In the genomic region with DNA sequence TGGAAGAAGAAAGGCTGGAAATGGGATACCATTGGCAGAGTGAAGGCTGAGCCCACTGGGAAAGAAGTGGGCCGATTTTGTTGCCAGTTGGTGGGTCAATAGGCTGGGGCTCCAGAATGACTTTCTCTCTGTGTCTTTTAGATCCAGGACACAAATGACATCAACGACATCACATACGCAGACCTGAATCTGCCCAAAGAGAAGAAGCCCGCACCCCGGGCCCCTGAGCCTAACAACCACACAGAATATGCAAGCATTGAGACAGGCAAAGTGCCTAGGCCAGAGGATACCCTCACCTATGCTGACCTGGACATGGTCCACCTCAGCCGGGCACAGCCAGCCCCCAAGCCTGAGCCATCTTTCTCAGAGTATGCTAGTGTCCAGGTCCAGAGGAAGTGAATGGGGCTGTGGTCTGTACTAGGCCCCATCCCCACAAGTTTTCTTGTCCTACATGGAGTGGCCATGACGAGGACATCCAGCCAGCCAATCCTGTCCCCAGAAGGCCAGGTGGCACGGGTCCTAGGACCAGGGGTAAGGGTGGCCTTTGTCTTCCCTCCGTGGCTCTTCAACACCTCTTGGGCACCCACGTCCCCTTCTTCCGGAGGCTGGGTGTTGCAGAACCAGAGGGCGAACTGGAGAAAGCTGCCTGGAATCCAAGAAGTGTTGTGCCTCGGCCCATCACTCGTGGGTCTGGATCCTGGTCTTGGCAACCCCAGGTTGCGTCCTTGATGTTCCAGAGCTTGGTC, we compare ENCODE assay signal across 30 mouse cellular contexts. TPM values are rescaled to one million over a fixed set of nuclear protein-coding genes. Genes with fewer than 3 reads are reported as not detected.
A peak's percentile ranks its signal among the peaks of the same experiment; 100 is the strongest.
DNase-seq lines count a peak whose midpoint lies in the region; ATAC-seq lines count a peak whose summit lies in the region.
"Had no signal": no experiment of that assay in that cellular context is flagged by ENCODE, and none has a peak within 500 bp of the region (broad histone marks: within the 10 kb centered on the region; RNA-seq: fewer than 3 reads in every experiment).

No protein-coding gene starts in this region.

- peak; percentile 18 for DNase-seq in cerebellum, adult 9-10 months
- no peak for DNase-seq in cerebellum, postnatal 10 days
- DNase-seq in gastrocnemius, adult 8-10 months (ENCODE audit: low spot score in 2 of 2) = peak; percentile 1 to 2
- no peak for DNase-seq in gastrocnemius, postnatal 4 days (ENCODE audit: low spot score in 2 of 2)
- DNase-seq in liver, embryonic 11.5 days (ENCODE audit: low spot score) = peak; percentile 22
- DNase-seq in liver = no peak
- DNase-seq: adrenal gland, postnatal 10 days; cerebellum, adult 2 months; kidney, adult 2 months; kidney, postnatal 36 days; liver, postnatal 0 days; midbrain, embryonic 14.5 days; thymus, adult 2 months; thymus, postnatal 36 days had no signal

- no peak overlapping the region for H3K4me3 ChIP-seq in liver, embryonic 11.5 days (ENCODE audit: low read depth, low read length)
- H3K4me3 ChIP-seq: embryonic facial prominence, embryonic 15.5 days; forebrain, embryonic 13.5 days; hindbrain, embryonic 10.5 days; hindbrain, embryonic 15.5 days; layer of hippocampus, adult 2 months; left cerebral cortex, adult 2 months; limb, embryonic 12.5 days; liver, embryonic 12.5 days; stomach, embryonic 15.5 days had no signal

- no peak overlapping the region for H3K9ac ChIP-seq in liver, embryonic 11.5 days (ENCODE audit: low read depth, low read length)
- H3K9ac ChIP-seq: embryonic facial prominence, embryonic 15.5 days; forebrain, embryonic 13.5 days; hindbrain, embryonic 15.5 days; limb, embryonic 12.5 days; liver, embryonic 12.5 days; liver, postnatal 0 days; stomach, embryonic 15.5 days had no signal

- no peaks in the 10 kb centered on the region for H3K4me1 ChIP-seq in liver, embryonic 11.5 days (replicated peaks; ENCODE audit: control insufficient read depth, insufficient read depth, low read length)

- H3K27me3 ChIP-seq in liver, embryonic 11.5 days (replicated peaks; ENCODE audit: control insufficient read depth, insufficient read depth, low read length) = no peaks in the 10 kb centered on the region
- H3K27me3 ChIP-seq: embryonic facial prominence, embryonic 15.5 days; forebrain, embryonic 13.5 days; hindbrain, embryonic 15.5 days; limb, embryonic 12.5 days; liver, embryonic 12.5 days; Patski; stomach, embryonic 15.5 days had no signal

- no peak overlapping the region for H3K4me2 ChIP-seq in liver, embryonic 11.5 days
- H3K4me2 ChIP-seq: embryonic facial prominence, embryonic 15.5 days; forebrain, embryonic 13.5 days; heart, embryonic 11.5 days; hindbrain, embryonic 15.5 days; limb, embryonic 12.5 days; liver, embryonic 12.5 days; stomach, embryonic 15.5 days had no signal

- 87% methylated on average over 15 of the region's 15 CpGs for WGBS in liver, embryonic 11.5 days

- ATAC-seq in liver, embryonic 11.5 days (replicated peaks; ENCODE audit: low FRiP score) = no peak
- ATAC-seq in megakaryocyte, adult 5-6 weeks (ENCODE audit: poor library complexity, severe bottlenecking) = no peak
- ATAC-seq: forebrain, embryonic 13.5 days; inflammation-experienced regulatory T-cells, adult 6 months; liver, embryonic 12.5 days; liver, postnatal 0 days; lung, postnatal 0 days; Patski had no signal

- H3K9me3 ChIP-seq in liver, embryonic 11.5 days (ENCODE audit: control insufficient read depth, low read length) = no peaks in the 10 kb centered on the region
- H3K9me3 ChIP-seq: embryonic facial prominence, embryonic 15.5 days; forebrain, embryonic 13.5 days; hindbrain, embryonic 10.5 days; hindbrain, embryonic 15.5 days; limb, embryonic 12.5 days; liver, embryonic 12.5 days; stomach, embryonic 15.5 days had no signal

- H3K27ac ChIP-seq in liver, embryonic 11.5 days (ENCODE audit: low read depth, low read length) = no peak overlapping the region
- H3K27ac ChIP-seq: embryonic facial prominence, embryonic 15.5 days; forebrain, embryonic 13.5 days; hindbrain, embryonic 10.5 days; hindbrain, embryonic 15.5 days; layer of hippocampus, adult 2 months; left cerebral cortex, adult 2 months; limb, embryonic 12.5 days; liver, embryonic 12.5 days; macrophage; stomach, embryonic 15.5 days had no signal

- peaks cover 2% of the 10 kb centered on the region; the same call in 1 of the 2 replicates for H3K36me3 ChIP-seq in liver, embryonic 11.5 days (ENCODE audit: control insufficient read depth, insufficient read depth, low read length)

RNA-seq across cellular contexts. Expression of a gene that starts 37.3 kb away (rescaled TPM):
- 1 to 10 TPM; 4.0 to 9.7 (median 5.3) TPM for total RNA-seq in gastrocnemius, adult 8-10 months (2022)
- total RNA-seq in gastrocnemius, postnatal 4 days (2021) = 10 to 100 TPM; 43.1 to 46.2 TPM
- polyA plus RNA-seq in liver, embryonic 11.5 days (2014; fragmentation: Nextera tagmentation; extraction: Ambion mirVana) = 26.8 and 29.6 TPM in 2 replicates
- 290 and 306 TPM in 2 replicates for total RNA-seq in megakaryocyte, adult 5-6 weeks (2015)
- total RNA-seq in megakaryocyte, adult 5-6 weeks (2017) = 325 and 361 TPM in 2 replicates
- total RNA-seq: MEL had no signal

Comparison
In these comparisons a context has a peak if more than half of its experiments do, and no peak if none do; other contexts are left out.
1. DNase-seq: peak in cerebellum, adult 9-10 months (single experiment), gastrocnemius, adult 8-10 months (2 of 2) and liver, embryonic 11.5 days (single experiment); none in cerebellum, postnatal 10 days (0 of 2), gastrocnemius, postnatal 4 days (0 of 2) and liver (single experiment).
2. RNA of a gene that starts 37.3 kb away (total RNA-seq): 290 to 361 TPM in megakaryocyte, adult 5-6 weeks; 43.1 to 46.2 TPM in gastrocnemius, postnatal 4 days and 4.0 to 9.7 TPM in gastrocnemius, adult 8-10 months; every median in the first group is over 4 times any median in the second.